Mouse (Mus musculus): ENCODE measurements around the gene Aunip. TPM values are rescaled to one million over a fixed set of nuclear protein-coding genes. Genes with fewer than 3 reads are reported as not detected.

Aunip gene
- polyA plus RNA-seq, 1 experiment from 2014 or later, result 9.3 TPM

- H3K9ac ChIP-seq (ENCODE audit: low read length), result no peak overlapping the region
- H3K27me3 ChIP-seq (ENCODE audit: control insufficient read depth, insufficient read depth, low read length), result no peaks in the 10 kb centered on the region
- H3K4me3 ChIP-seq (ENCODE audit: low read depth, low read length), result no peak overlapping the region
- H3K9me3 ChIP-seq (ENCODE audit: control insufficient read depth, low read length), result no peaks in the 10 kb centered on the region
- no peak for DNase-seq (ENCODE audit: low spot score)
- no peak overlapping the region for H3K27ac ChIP-seq (ENCODE audit: low read depth, low read length)
- H3K36me3 ChIP-seq (ENCODE audit: control insufficient read depth, insufficient read depth, low read length), result no peaks in the 10 kb centered on the region
- H3K4me1 ChIP-seq (replicated peaks; ENCODE audit: control insufficient read depth, insufficient read depth, low read length), result peaks cover 9% of the 10 kb centered on the region
- whole genome bisulfite sequencing, result 76% methylated on average over 14 of the region's 14 CpGs
- H3K4me2 ChIP-seq (ENCODE audit: low read depth, low read length, severe bottlenecking), result no peak overlapping the region
- no peak for ATAC-seq (replicated peaks; ENCODE audit: low FRiP score)
These were observed 60.1 kb downstream of the Aunip start for GRCm38 (mm10) chr4:134570704-134571451.

- ATAC-seq (replicated peaks; ENCODE audit: low FRiP score), result no peak
- Histone ChIP-seq H3K9ac (ENCODE audit: low read length) (no peak overlapping the region), H3K27ac (ENCODE audit: low read depth, low read length) (no peak overlapping the region)
These were observed 61.9 kb downstream of the Aunip start for GRCm38 (mm10) chr4:134572449-134573300.

More at GRCm38 (mm10) chr4:134572449-134573300, 61.9 kb downstream of the Aunip start:
- Histone ChIP-seq H3K4me1 (replicated peaks; ENCODE audit: control insufficient read depth, insufficient read depth, low read length) (peaks cover 5% of the 10 kb centered on the region), H3K9me3 (ENCODE audit: control insufficient read depth, low read length) (no peaks in the 10 kb centered on the region), H3K4me3 (ENCODE audit: low read depth, low read length) (no peak overlapping the region), H3K4me2 (ENCODE audit: low read depth, low read length, severe bottlenecking) (no peak overlapping the region), H3K27me3 (ENCODE audit: control insufficient read depth, insufficient read depth, low read length) (no peaks in the 10 kb centered on the region), H3K36me3 (ENCODE audit: control insufficient read depth, insufficient read depth, low read length) (no peaks in the 10 kb centered on the region)
- WGBS, result 87% methylated on average over 24 of the region's 24 CpGs
- no peak for DNase-seq (ENCODE audit: low spot score)

Small RNA genes lying within 50 kb of the gene (microRNA-seq; reads per million reads assigned to microRNA genes)
- gene Gm23634 (ENCODE audit: insufficient number of aligned reads) (3.4 reads per million), gene Mir6403 (ENCODE audit: insufficient number of aligned reads) (not detected)

Other genes with a start within 250 kb of the Aunip start
- 26.7 and 31.2 TPM in 2 replicates for gene Pdik1l, start 223.1 kb upstream of the Aunip start, polyA plus RNA-seq (2014; fragmentation: Nextera tagmentation; extraction: Ambion mirVana)
- gene Trim63, start 195.9 kb upstream of the Aunip start, polyA plus RNA-seq (2014; fragmentation: Nextera tagmentation; extraction: Ambion mirVana), result 0.13 TPM in 1 of 2 replicates, not detected in the other
- gene Slc30a2, start 167.8 kb upstream of the Aunip start, polyA plus RNA-seq (2014; fragmentation: Nextera tagmentation; extraction: Ambion mirVana), result not detected in 2 replicates
- gene Extl1, start 127.1 kb upstream of the Aunip start, polyA plus RNA-seq (2014; fragmentation: Nextera tagmentation; extraction: Ambion mirVana), result 0.15 and 0.71 TPM in 2 replicates
- 7.2 and 8.8 TPM in 2 replicates for gene Pafah2, start 114.7 kb upstream of the Aunip start, polyA plus RNA-seq (2014; fragmentation: Nextera tagmentation; extraction: Ambion mirVana)
- 3,131 and 3,150 TPM in 2 replicates for gene Stmn1, start 42.7 kb upstream of the Aunip start, polyA plus RNA-seq (2014; fragmentation: Nextera tagmentation; extraction: Ambion mirVana)
- 1.3 and 1.5 TPM in 2 replicates for gene Paqr7, start 14.3 kb upstream of the Aunip start, polyA plus RNA-seq (2014; fragmentation: Nextera tagmentation; extraction: Ambion mirVana)
- 132 and 135 TPM in 2 replicates for gene Mtfr1l, start 24.4 kb downstream of the Aunip start, polyA plus RNA-seq (2014; fragmentation: Nextera tagmentation; extraction: Ambion mirVana)
- gene Selenon, start 41.2 kb downstream of the Aunip start, polyA plus RNA-seq (2014; fragmentation: Nextera tagmentation; extraction: Ambion mirVana), result 38.5 and 47.9 TPM in 2 replicates
- 5.2 and 5.3 TPM in 2 replicates for gene Man1c1, start 193.3 kb downstream of the Aunip start, polyA plus RNA-seq (2014; fragmentation: Nextera tagmentation; extraction: Ambion mirVana)

All from forebrain, embryonic 11.5 days (tissue).